Mouse (Mus musculus): ENCODE results near the gene Saal1. TPM values are rescaled to one million over a fixed set of nuclear protein-coding genes. Genes with fewer than 3 reads are reported as not detected.
"Not testable (repeated sequence)": the region's sequence is repeated elsewhere in the genome, so short reads cannot be mapped to it uniquely, and the experiment has no call there.

Gene Saal1
- polyA plus RNA-seq, 1 experiment from 2014 or later = 30.7 TPM

- no peaks in the 10 kb centered on the region for H3K27me3 ChIP-seq
- H3K27ac ChIP-seq (replicated peaks) = no peak overlapping the region
- no peak overlapping the region for H3K4me3 ChIP-seq
- H3K9me3 ChIP-seq = no peaks in the 10 kb centered on the region
- H3K36me3 ChIP-seq = no peaks in the 10 kb centered on the region
- no peak overlapping the region for H3K4me2 ChIP-seq (replicated peaks)
- no peak overlapping the region for H3K9ac ChIP-seq (replicated peaks)
- no peak for ATAC-seq (ENCODE audit: low FRiP score, low read depth)
- no peaks in the 10 kb centered on the region for H3K4me1 ChIP-seq
Measured at GRCm38 (mm10) chr7:46680732-46681131, 29.7 kb downstream of the Saal1 start.

- WGBS = 86% methylated on average over 7 of the region's 7 CpGs
- H3K36me3 ChIP-seq; ATAC-seq (ENCODE audit: low FRiP score, low read depth); H3K9me3 ChIP-seq; H3K4me3 ChIP-seq; H3K27ac ChIP-seq (replicated peaks); H3K4me1 ChIP-seq; H3K27me3 ChIP-seq; H3K9ac ChIP-seq (replicated peaks); H3K4me2 ChIP-seq (replicated peaks): not testable (repeated sequence)
Measured at GRCm38 (mm10) chr7:46679044-46679443, 31.4 kb downstream of the Saal1 start.

- 96% methylated on average over 3 of the region's 3 CpGs for WGBS
- Histone ChIP-seq H3K4me2 (replicated peaks) (no peak overlapping the region), H3K4me3 (no peak overlapping the region), H3K9me3 (no peaks in the 10 kb centered on the region), H3K27me3 (no peaks in the 10 kb centered on the region), H3K9ac (replicated peaks) (no peak overlapping the region), H3K4me1 (no peaks in the 10 kb centered on the region), H3K36me3 (no peaks in the 10 kb centered on the region), H3K27ac (replicated peaks) (no peak overlapping the region)
- ATAC-seq (ENCODE audit: low FRiP score, low read depth) = no peak
Measured at GRCm38 (mm10) chr7:46678417-46678816, 32.1 kb downstream of the Saal1 start.

- Histone ChIP-seq H3K27ac (replicated peaks) (no peak overlapping the region), H3K4me2 (replicated peaks) (no peak overlapping the region), H3K36me3 (no peaks in the 10 kb centered on the region), H3K9ac (replicated peaks) (no peak overlapping the region), H3K27me3 (no peaks in the 10 kb centered on the region), H3K4me3 (no peak overlapping the region), H3K4me1 (no peaks in the 10 kb centered on the region), H3K9me3 (no peaks in the 10 kb centered on the region)
- 68% methylated on average over 5 of the region's 5 CpGs for WGBS
- no peak for ATAC-seq (ENCODE audit: low FRiP score, low read depth)
Measured at GRCm38 (mm10) chr7:46676808-46677360, 33.6 kb downstream of the Saal1 start.

- Histone ChIP-seq H3K9ac (replicated peaks) (no peak overlapping the region), H3K27ac (replicated peaks) (no peak overlapping the region), H3K36me3 (no peaks in the 10 kb centered on the region), H3K4me1 (no peaks in the 10 kb centered on the region), H3K27me3 (no peaks in the 10 kb centered on the region), H3K9me3 (no peaks in the 10 kb centered on the region), H3K4me2 (replicated peaks) (no peak overlapping the region), H3K4me3 (no peak overlapping the region)
- no peak for ATAC-seq (ENCODE audit: low FRiP score, low read depth)
- WGBS = 88% methylated on average over 8 of the region's 8 CpGs
Measured at GRCm38 (mm10) chr7:46675886-46676285, 34.6 kb downstream of the Saal1 start.

GRCm38 (mm10) chr7:46675061-46675460 lies 35.4 kb downstream of the Saal1 start:
- H3K27ac ChIP-seq (replicated peaks) = no peak overlapping the region
- no peak overlapping the region for H3K4me3 ChIP-seq
- 95% methylated on average over 7 of the region's 7 CpGs for WGBS
- H3K27me3 ChIP-seq = no peaks in the 10 kb centered on the region
- no peaks in the 10 kb centered on the region for H3K36me3 ChIP-seq
- H3K9me3 ChIP-seq = no peaks in the 10 kb centered on the region
- H3K4me2 ChIP-seq (replicated peaks) = no peak overlapping the region
- no peaks in the 10 kb centered on the region for H3K4me1 ChIP-seq
- ATAC-seq (ENCODE audit: low FRiP score, low read depth) = no peak
- H3K9ac ChIP-seq (replicated peaks) = no peak overlapping the region

- peaks cover 2% of the 10 kb centered on the region for H3K4me1 ChIP-seq
- H3K4me3 ChIP-seq = no peak within 1 kb of the TSS
- H3K27ac ChIP-seq (replicated peaks) = no peak within 1 kb of the TSS
- ATAC-seq (ENCODE audit: low FRiP score, low read depth) = no peak
- H3K9me3 ChIP-seq = no peaks in the 10 kb centered on the region
- peaks cover 6% of the 10 kb centered on the region; the same call in 1 of the 2 replicates for H3K27me3 ChIP-seq
- H3K9ac ChIP-seq (replicated peaks) = no peak within 1 kb of the TSS
- 72% methylated on average over 10 of the region's 10 CpGs for WGBS
- H3K4me2 ChIP-seq (replicated peaks) = no peak within 1 kb of the TSS
- no peaks in the 10 kb centered on the region for H3K36me3 ChIP-seq
Measured at GRCm38 (mm10) chr7:46672160-46672672, 38.3 kb downstream of the Saal1 start, which contains the start of gene Tph1. Gene Tph1, minus strand, starts transcription at chr7:46672537.

- H3K27me3 ChIP-seq = peaks cover 26% of the 10 kb centered on the region
- no peak overlapping the region for H3K9ac ChIP-seq (replicated peaks)
- WGBS = 0% methylated on average over 21 of the region's 21 CpGs
- H3K4me3 ChIP-seq = 0 out of 2 replicates have a peak overlapping the region, but pooled peaks have one; percentile 15
- ATAC-seq (ENCODE audit: low FRiP score, low read depth) = peak; percentile 54; the same call in 1 of the 2 replicates
- no peaks in the 10 kb centered on the region for H3K9me3 ChIP-seq
- no peaks in the 10 kb centered on the region for H3K36me3 ChIP-seq
- H3K27ac ChIP-seq (replicated peaks) = no peak overlapping the region
- peaks cover 5% of the 10 kb centered on the region for H3K4me1 ChIP-seq
- H3K4me2 ChIP-seq (replicated peaks) = peak overlapping the region; percentile 48
Measured at GRCm38 (mm10) chr7:46667256-46667655, 43.2 kb downstream of the Saal1 start.

- 38% methylated on average over 9 of the region's 9 CpGs for WGBS
- ATAC-seq (ENCODE audit: low FRiP score, low read depth) = no peak
- Histone ChIP-seq H3K4me1 (peaks cover 7% of the 10 kb centered on the region), H3K4me2 (replicated peaks) (no peak overlapping the region), H3K27ac (replicated peaks) (no peak overlapping the region), H3K9me3 (no peaks in the 10 kb centered on the region), H3K4me3 (no peak overlapping the region), H3K36me3 (no peaks in the 10 kb centered on the region), H3K27me3 (peaks cover 32% of the 10 kb centered on the region), H3K9ac (replicated peaks) (no peak overlapping the region)
Measured at GRCm38 (mm10) chr7:46665236-46665635, 45.2 kb downstream of the Saal1 start.

GRCm38 (mm10) chr7:46661591-46662090 lies 48.8 kb downstream of the Saal1 start:
- 20% methylated on average over 18 of the region's 18 CpGs for WGBS
- no peak overlapping the region; the same call in 1 of the 2 replicates for H3K9ac ChIP-seq (replicated peaks)
- peak overlapping the region; percentile 21; the same call in 1 of the 2 replicates for H3K4me3 ChIP-seq
- H3K4me1 ChIP-seq = 0 out of 2 replicates have a peak, but pooled peaks cover 2% of the 10 kb centered on the region
- peaks cover 21% of the 10 kb centered on the region for H3K27me3 ChIP-seq
- ATAC-seq (ENCODE audit: low FRiP score, low read depth) = no peak
- peak overlapping the region; percentile 46 for H3K4me2 ChIP-seq (replicated peaks)
- no peaks in the 10 kb centered on the region for H3K36me3 ChIP-seq
- no peak overlapping the region for H3K27ac ChIP-seq (replicated peaks)
- H3K9me3 ChIP-seq = no peaks in the 10 kb centered on the region

GRCm38 (mm10) chr7:46652279-46652678 lies 58.2 kb downstream of the Saal1 start:
- ATAC-seq (ENCODE audit: low FRiP score, low read depth) = no peak
- no peak overlapping the region for H3K4me2 ChIP-seq (replicated peaks)
- H3K4me1 ChIP-seq = no peaks in the 10 kb centered on the region
- H3K9me3 ChIP-seq = no peaks in the 10 kb centered on the region
- no peak overlapping the region for H3K27ac ChIP-seq (replicated peaks)
- H3K27me3 ChIP-seq = no peaks in the 10 kb centered on the region
- H3K9ac ChIP-seq (replicated peaks) = no peak overlapping the region
- no peak overlapping the region for H3K4me3 ChIP-seq
- 84% methylated on average over 2 of the region's 2 CpGs for WGBS
- no peaks in the 10 kb centered on the region for H3K36me3 ChIP-seq

GRCm38 (mm10) chr7:46650231-46650630 lies 60.2 kb downstream of the Saal1 start:
- not testable (repeated sequence) for H3K4me2 ChIP-seq (replicated peaks); H3K4me1 ChIP-seq; H3K4me3 ChIP-seq; H3K27me3 ChIP-seq; H3K36me3 ChIP-seq; ATAC-seq (ENCODE audit: low FRiP score, low read depth); H3K27ac ChIP-seq (replicated peaks); H3K9ac ChIP-seq (replicated peaks); H3K9me3 ChIP-seq
- 53% methylated on average over 5 of the region's 5 CpGs for WGBS
